Mouse (Mus musculus): Measurements from ENCODE around the gene Nifk. TPM values are rescaled to one million over a fixed set of nuclear protein-coding genes. Genes with fewer than 3 reads are reported as not detected.

Gene Nifk
- total RNA-seq (2014; fragmentation: Nextera tagmentation) (183 and 246 TPM in 2 replicates), total RNA-seq (2017) (186 and 206 TPM in 2 replicates), polyA plus RNA-seq (2012) (13.0 and 54.6 TPM in 2 replicates)

GRCm38 (mm10) chr1:118321661-118322201 is at the start of gene Nifk:
Gene Nifk, plus strand, starts transcription at chr1:118321839.
- TF ChIP-seq CTCF (IDR thresholded peaks at IDR 0.05; ENCODE audit: low read depth, low read length) (peak; percentile 34; the same call in 1 of the 2 replicates), POLR2AphosphoS5 (IDR thresholded peaks at IDR 0.05; ENCODE audit: insufficient replicate concordance, low read depth, low read length) (no peak), GATA1 (IDR thresholded peaks at IDR 0.05; ENCODE audit: borderline replicate concordance, low read length) (no peak)
- H3K36me3 ChIP-seq (replicated peaks), result peaks cover 40% of the 10 kb centered on the region
- DNase-seq (ENCODE audit: low spot score), result peak; percentile 97
- ATAC-seq (ENCODE audit: extremely low read depth, insufficient number of reproducible peaks, low FRiP score, poor library complexity, severe bottlenecking), result peak; percentile 86
- H3K27me3 ChIP-seq (ENCODE audit: insufficient read depth, low read length), result peaks cover 7% of the 10 kb centered on the region
- H3K4me3 ChIP-seq (ENCODE audit: low read depth, low read length), result peak within 1 kb of the TSS; percentile 78
- H3K4me1 ChIP-seq (ENCODE audit: insufficient read depth, low read depth, low read length), result peaks cover 46% of the 10 kb centered on the region
- H3K9me3 ChIP-seq (replicated peaks), result no peaks in the 10 kb centered on the region

GRCm38 (mm10) chr1:118275139-118275538 is 46.5 kb upstream of the Nifk start:
- H3K36me3 ChIP-seq (replicated peaks), result no peaks in the 10 kb centered on the region
- H3K4me1 ChIP-seq (ENCODE audit: insufficient read depth, low read depth, low read length), result no peaks in the 10 kb centered on the region
- no peak for TF ChIP-seq GATA1 (IDR thresholded peaks at IDR 0.05; ENCODE audit: borderline replicate concordance, low read length)
- TF ChIP-seq GATA2 (IDR thresholded peaks at IDR 0.05; ENCODE audit: borderline replicate concordance, low read depth, low read length), result no peak
- TF ChIP-seq CTCF (IDR thresholded peaks at IDR 0.05; ENCODE audit: low read depth, low read length), result no peak
- TF ChIP-seq POLR2AphosphoS5 (IDR thresholded peaks at IDR 0.05; ENCODE audit: insufficient replicate concordance, low read depth, low read length), result no peak
- no peak for TF ChIP-seq TAL1 (conservative IDR thresholded peaks at IDR 0.05; ENCODE audit: low read depth, low read length)
- DNase-seq (ENCODE audit: low spot score) (no peak), ATAC-seq (ENCODE audit: extremely low read depth, insufficient number of reproducible peaks, low FRiP score, poor library complexity, severe bottlenecking) (no peak)
- no peaks in the 10 kb centered on the region for H3K27me3 ChIP-seq (ENCODE audit: insufficient read depth, low read length)
- H3K4me3 ChIP-seq (ENCODE audit: low read depth, low read length), result no peak overlapping the region
- H3K9me3 ChIP-seq (replicated peaks), result no peaks in the 10 kb centered on the region

GRCm38 (mm10) chr1:118292291-118292690 is 29.3 kb upstream of the Nifk start:
- no peak overlapping the region for H3K4me3 ChIP-seq (ENCODE audit: low read depth, low read length)
- H3K9me3 ChIP-seq (replicated peaks), result no peaks in the 10 kb centered on the region
- no peaks in the 10 kb centered on the region for H3K27me3 ChIP-seq (ENCODE audit: insufficient read depth, low read length)
- peaks cover 44% of the 10 kb centered on the region for H3K36me3 ChIP-seq (replicated peaks)
- TF ChIP-seq POLR2AphosphoS5 (IDR thresholded peaks at IDR 0.05; ENCODE audit: insufficient replicate concordance, low read depth, low read length) (no peak), GATA2 (IDR thresholded peaks at IDR 0.05; ENCODE audit: borderline replicate concordance, low read depth, low read length) (no peak)
- DNase-seq (ENCODE audit: low spot score), result no peak
- ATAC-seq (ENCODE audit: extremely low read depth, insufficient number of reproducible peaks, low FRiP score, poor library complexity, severe bottlenecking), result no peak
- peaks cover 4% of the 10 kb centered on the region; the same call in 1 of the 2 replicates for H3K4me1 ChIP-seq (ENCODE audit: insufficient read depth, low read depth, low read length)

- no peaks in the 10 kb centered on the region for H3K27me3 ChIP-seq (ENCODE audit: insufficient read depth, low read length)
- no peak for DNase-seq (ENCODE audit: low spot score)
- no peaks in the 10 kb centered on the region for H3K4me1 ChIP-seq (ENCODE audit: insufficient read depth, low read depth, low read length)
- no peaks in the 10 kb centered on the region for H3K9me3 ChIP-seq (replicated peaks)
- no peak overlapping the region for H3K4me3 ChIP-seq (ENCODE audit: low read depth, low read length)
- TF ChIP-seq CTCF (IDR thresholded peaks at IDR 0.05; ENCODE audit: low read depth, low read length), result no peak
- TF ChIP-seq POLR2AphosphoS5 (IDR thresholded peaks at IDR 0.05; ENCODE audit: insufficient replicate concordance, low read depth, low read length), result no peak
- TF ChIP-seq GATA2 (IDR thresholded peaks at IDR 0.05; ENCODE audit: borderline replicate concordance, low read depth, low read length), result no peak
- no peak for TF ChIP-seq GATA1 (IDR thresholded peaks at IDR 0.05; ENCODE audit: borderline replicate concordance, low read length)
- no peak for TF ChIP-seq TAL1 (conservative IDR thresholded peaks at IDR 0.05; ENCODE audit: low read depth, low read length)
- 0 out of 2 replicates have a peak, but pooled peaks have one; percentile 10 for ATAC-seq (ENCODE audit: extremely low read depth, insufficient number of reproducible peaks, low FRiP score, poor library complexity, severe bottlenecking)
- peaks cover 63% of the 10 kb centered on the region for H3K36me3 ChIP-seq (replicated peaks)
These were observed 27.4 kb upstream of the Nifk start for GRCm38 (mm10) chr1:118294192-118294591.

- ATAC-seq (ENCODE audit: extremely low read depth, insufficient number of reproducible peaks, low FRiP score, poor library complexity, severe bottlenecking) (no peak), DNase-seq (ENCODE audit: low spot score) (no peak)
- Histone ChIP-seq H3K9me3 (replicated peaks) (no peaks in the 10 kb centered on the region), H3K27me3 (ENCODE audit: insufficient read depth, low read length) (no peaks in the 10 kb centered on the region), H3K4me1 (ENCODE audit: insufficient read depth, low read depth, low read length) (no peaks in the 10 kb centered on the region), H3K4me3 (ENCODE audit: low read depth, low read length) (no peak overlapping the region), H3K36me3 (replicated peaks) (peaks cover 70% of the 10 kb centered on the region)
- TF ChIP-seq GATA2 (IDR thresholded peaks at IDR 0.05; ENCODE audit: borderline replicate concordance, low read depth, low read length) (no peak), GATA1 (IDR thresholded peaks at IDR 0.05; ENCODE audit: borderline replicate concordance, low read length) (no peak), TAL1 (conservative IDR thresholded peaks at IDR 0.05; ENCODE audit: low read depth, low read length) (no peak), CTCF (IDR thresholded peaks at IDR 0.05; ENCODE audit: low read depth, low read length) (no peak), POLR2AphosphoS5 (IDR thresholded peaks at IDR 0.05; ENCODE audit: insufficient replicate concordance, low read depth, low read length) (no peak)
These were observed 26.8 kb upstream of the Nifk start for GRCm38 (mm10) chr1:118294826-118295225.

GRCm38 (mm10) chr1:118296673-118297072 is 25.0 kb upstream of the Nifk start:
- Histone ChIP-seq H3K4me3 (ENCODE audit: low read depth, low read length) (no peak overlapping the region), H3K9me3 (replicated peaks) (no peaks in the 10 kb centered on the region), H3K36me3 (replicated peaks) (peaks cover 88% of the 10 kb centered on the region), H3K27me3 (ENCODE audit: insufficient read depth, low read length) (no peaks in the 10 kb centered on the region), H3K4me1 (ENCODE audit: insufficient read depth, low read depth, low read length) (no peaks in the 10 kb centered on the region)
- ATAC-seq (ENCODE audit: extremely low read depth, insufficient number of reproducible peaks, low FRiP score, poor library complexity, severe bottlenecking) (no peak), DNase-seq (ENCODE audit: low spot score) (no peak)
- TF ChIP-seq GATA2 (IDR thresholded peaks at IDR 0.05; ENCODE audit: borderline replicate concordance, low read depth, low read length) (no peak), CTCF (IDR thresholded peaks at IDR 0.05; ENCODE audit: low read depth, low read length) (no peak), TAL1 (conservative IDR thresholded peaks at IDR 0.05; ENCODE audit: low read depth, low read length) (no peak), POLR2AphosphoS5 (IDR thresholded peaks at IDR 0.05; ENCODE audit: insufficient replicate concordance, low read depth, low read length) (no peak), GATA1 (IDR thresholded peaks at IDR 0.05; ENCODE audit: borderline replicate concordance, low read length) (no peak)
